Mouse (Mus musculus) neural tube, embryonic 15.5 days (tissue): Measurements from ENCODE around the gene Slc25a25. TPM values are rescaled to one million over a fixed set of nuclear protein-coding genes. Genes with fewer than 3 reads are reported as not detected.

Source experiments
- polyA plus RNA-seq: library from polyadenylated mRNA; unstranded; fragments of >200 nt; fragmentation: Nextera tagmentation; extraction: Ambion mirVana; gene quantifications from 2 replicates; pipeline ENCODE4 v1.2.1, GENCODE M21; 2015

Slc25a25 gene
- polyA plus RNA-seq, 1 experiment from 2014 or later: 58.8 TPM

Other genes with a start within 250 kb of the Slc25a25 start
- 30.7 and 30.9 TPM in 2 replicates for gene Pomt1, start 214.9 kb downstream of the Slc25a25 start, polyA plus RNA-seq
- gene Uck1, start 191.3 kb downstream of the Slc25a25 start, polyA plus RNA-seq: 88.6 and 95.8 TPM in 2 replicates
- gene Golga2, start 164.1 kb downstream of the Slc25a25 start, polyA plus RNA-seq: 27.5 and 31.3 TPM in 2 replicates
- gene Swi5, start 163.4 kb downstream of the Slc25a25 start, polyA plus RNA-seq: 421 and 448 TPM in 2 replicates
- 43.8 and 44.8 TPM in 2 replicates for gene Ciz1, start 99.1 kb downstream of the Slc25a25 start, polyA plus RNA-seq
- 72.4 and 86.9 TPM in 2 replicates for gene Dnm1, start 98.1 kb downstream of the Slc25a25 start, polyA plus RNA-seq
- 163 and 195 TPM in 2 replicates for gene 1110008P14Rik, start 69.5 kb downstream of the Slc25a25 start, polyA plus RNA-seq
- gene Lcn2, start 63.2 kb downstream of the Slc25a25 start, polyA plus RNA-seq: 0.95 and 1.1 TPM in 2 replicates
- 47.3 and 52.1 TPM in 2 replicates for gene Ptges2, start 55.5 kb downstream of the Slc25a25 start, polyA plus RNA-seq
- gene Naif1, start 988 bp downstream of the Slc25a25 start, polyA plus RNA-seq: 4.4 and 5.3 TPM in 2 replicates
- 6.7 and 7.0 TPM in 2 replicates for gene Fam102a, start 83.9 kb upstream of the Slc25a25 start, polyA plus RNA-seq
- 141 and 147 TPM in 2 replicates for gene Dpm2, start 119.4 kb upstream of the Slc25a25 start, polyA plus RNA-seq
- 16.3 and 17.8 TPM in 2 replicates for gene Pip5kl1, start 123.4 kb upstream of the Slc25a25 start, polyA plus RNA-seq
- gene 9430097D07Rik, start 124.2 kb upstream of the Slc25a25 start, polyA plus RNA-seq: 0.59 and 0.99 TPM in 2 replicates
- 43.9 and 44.6 TPM in 2 replicates for gene St6galnac4, start 135.7 kb upstream of the Slc25a25 start, polyA plus RNA-seq
- gene St6galnac6, start 148.3 kb upstream of the Slc25a25 start, polyA plus RNA-seq: 13.5 and 14.4 TPM in 2 replicates
- 88.5 and 103 TPM in 2 replicates for gene Ak1, start 170.3 kb upstream of the Slc25a25 start, polyA plus RNA-seq
- gene Eng, start 195.2 kb upstream of the Slc25a25 start, polyA plus RNA-seq: 29.6 and 40.5 TPM in 2 replicates